Mouse (Mus musculus) heart, embryonic 15.5 days (tissue): ENCODE data around the gene Ralgapa2. TPM values are rescaled to one million over a fixed set of nuclear protein-coding genes. Genes with fewer than 3 reads are reported as not detected.

Source experiments
- ATAC-seq: fragments of 200-750 bp; cut with Nextera tagmentation; replicated peaks from 2 replicates; pipeline ENCODE4 v1.8.0; 2017; ENCODE audit warnings: low read depth, moderate TSS enrichment; ENCODE audit not compliant: insufficient number of reproducible peaks, insufficient read depth, low FRiP score
- H3K27ac ChIP-seq: fragments of 300-500 bp; sonication (generic); 2 replicates; pipeline ENCODE4 v1.5.1; 2015; ENCODE audit warnings: mild to moderate bottlenecking, inconsistent platforms
- H3K27me3 ChIP-seq: fragments of 300-500 bp; sonication (generic); 2 replicates; pipeline ENCODE4 v1.6.1; 2015; ENCODE audit warnings: inconsistent platforms
- H3K36me3 ChIP-seq: fragments of 300-500 bp; sonication (generic); 2 replicates; pipeline ENCODE4 v1.6.1; 2015; ENCODE audit warnings: mild to moderate bottlenecking, inconsistent platforms
- H3K4me1 ChIP-seq: fragments of 300-500 bp; sonication (generic); replicated peaks from 2 replicates; pipeline ENCODE4 v1.6.1; 2015; ENCODE audit warnings: inconsistent platforms
- H3K4me2 ChIP-seq: fragments of 300-500 bp; sonication (generic); 2 replicates; pipeline ENCODE4 v1.6.1; 2015; ENCODE audit warnings: inconsistent platforms, mild to moderate bottlenecking, moderate library complexity
- H3K4me3 ChIP-seq: fragments of 300-500 bp; sonication (generic); 2 replicates; pipeline ENCODE4 v1.5.1; 2015; ENCODE audit warnings: mild to moderate bottlenecking, inconsistent platforms
- H3K9ac ChIP-seq: fragments of 300-500 bp; sonication (generic); 2 replicates; pipeline ENCODE4 v1.6.1; 2015; ENCODE audit warnings: mild to moderate bottlenecking, inconsistent platforms
- H3K9me3 ChIP-seq: fragments of 300-500 bp; sonication (generic); replicated peaks from 2 replicates; pipeline ENCODE4 v1.6.1; 2016; ENCODE audit warnings: inconsistent platforms
- WGBS: fragments of 180-500 bp; shearing (Covaris S2); methylation state at CpG from one replicate; pipeline ENCODE4 v1.1.7; 2015; ENCODE audit warnings: mixed read lengths; 5-methylcytosine and 5-hydroxymethylcytosine counted together
- polyA plus RNA-seq: library from polyadenylated mRNA; unstranded; fragments of >200 nt; fragmentation: Nextera tagmentation; extraction: Ambion mirVana; gene quantifications from 2 replicates; pipeline ENCODE4 v1.2.1, GENCODE M21; 2015

Gene Ralgapa2
- polyA plus RNA-seq, 1 experiment from 2014 or later, result 9.9 TPM

DNA sequence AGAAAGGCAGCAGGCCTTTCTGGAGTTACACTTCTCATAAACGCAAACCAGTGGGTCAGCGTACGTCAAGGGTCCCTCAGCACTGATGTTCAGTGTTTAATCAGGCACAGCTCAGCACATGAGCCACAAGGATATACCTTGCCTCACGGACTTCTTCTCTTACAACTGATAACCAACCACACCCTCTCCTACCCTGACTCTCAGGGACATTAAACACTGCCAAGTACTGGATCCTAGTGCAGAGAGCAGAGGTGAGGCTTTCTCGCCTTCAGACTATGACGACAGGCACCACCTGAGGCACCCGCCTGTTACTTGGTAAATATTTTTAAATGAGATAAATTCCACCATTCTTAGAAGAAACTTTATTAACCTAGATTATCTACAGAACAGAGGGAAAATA lies 85.8 kb downstream of the Ralgapa2 start:
- no peak overlapping the region for H3K4me2 ChIP-seq
- H3K4me1 ChIP-seq, result no peaks in the 10 kb centered on the region
- no peak overlapping the region for H3K4me3 ChIP-seq
- 0 out of 2 replicates have a peak, but pooled peaks cover 6% of the 10 kb centered on the region for H3K36me3 ChIP-seq
- ATAC-seq, result no peak
- no peaks in the 10 kb centered on the region for H3K27me3 ChIP-seq
- H3K9me3 ChIP-seq, result no peaks in the 10 kb centered on the region
- no peak overlapping the region for H3K27ac ChIP-seq
- H3K9ac ChIP-seq, result no peak overlapping the region
- 83% methylated on average over 7 of the region's 7 CpGs for WGBS

DNA sequence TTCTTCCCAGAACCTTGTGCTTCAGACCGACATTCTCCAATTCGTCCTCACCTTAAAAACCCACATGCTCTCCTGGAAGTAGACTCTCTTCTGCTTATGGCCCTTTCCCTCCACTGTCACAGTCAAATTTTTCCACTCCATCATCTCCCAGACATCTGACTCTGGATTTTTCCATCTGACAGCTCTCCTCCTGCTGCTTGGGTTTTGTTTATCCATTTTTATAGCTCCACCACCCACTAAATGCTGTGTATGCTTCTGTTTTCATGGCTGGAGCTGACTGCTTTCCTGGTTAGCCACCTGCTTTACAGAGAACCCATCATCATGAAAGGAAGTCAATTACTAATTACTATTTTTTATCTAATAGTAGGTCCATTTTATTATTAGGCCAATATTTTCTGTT lies 86.9 kb downstream of the Ralgapa2 start:
- Histone ChIP-seq H3K4me3 (no peak overlapping the region), H3K27ac (no peak overlapping the region), H3K36me3 (peaks cover 6% of the 10 kb centered on the region; the same call in 1 of the 2 replicates), H3K27me3 (no peaks in the 10 kb centered on the region), H3K9ac (no peak overlapping the region), H3K4me1 (no peaks in the 10 kb centered on the region), H3K4me2 (no peak overlapping the region), H3K9me3 (no peaks in the 10 kb centered on the region)
- 73% methylated on average over 2 of the region's 2 CpGs for WGBS
- ATAC-seq, result no peak

- H3K27ac ChIP-seq, result no peak overlapping the region
- no peak for ATAC-seq
- H3K9me3 ChIP-seq, result no peaks in the 10 kb centered on the region
- no peak overlapping the region for H3K4me3 ChIP-seq
- no peak overlapping the region for H3K4me2 ChIP-seq
- H3K4me1 ChIP-seq, result no peaks in the 10 kb centered on the region
- H3K27me3 ChIP-seq, result no peaks in the 10 kb centered on the region
- H3K36me3 ChIP-seq, result no peaks in the 10 kb centered on the region; the same call in 1 of the 2 replicates
- no peak overlapping the region for H3K9ac ChIP-seq
- 73% methylated on average over 4 of the region's 4 CpGs for whole genome bisulfite sequencing
Observed at GRCm38 (mm10) chr2:146423710-146424301, 88.3 kb downstream of the Ralgapa2 start.

DNA sequence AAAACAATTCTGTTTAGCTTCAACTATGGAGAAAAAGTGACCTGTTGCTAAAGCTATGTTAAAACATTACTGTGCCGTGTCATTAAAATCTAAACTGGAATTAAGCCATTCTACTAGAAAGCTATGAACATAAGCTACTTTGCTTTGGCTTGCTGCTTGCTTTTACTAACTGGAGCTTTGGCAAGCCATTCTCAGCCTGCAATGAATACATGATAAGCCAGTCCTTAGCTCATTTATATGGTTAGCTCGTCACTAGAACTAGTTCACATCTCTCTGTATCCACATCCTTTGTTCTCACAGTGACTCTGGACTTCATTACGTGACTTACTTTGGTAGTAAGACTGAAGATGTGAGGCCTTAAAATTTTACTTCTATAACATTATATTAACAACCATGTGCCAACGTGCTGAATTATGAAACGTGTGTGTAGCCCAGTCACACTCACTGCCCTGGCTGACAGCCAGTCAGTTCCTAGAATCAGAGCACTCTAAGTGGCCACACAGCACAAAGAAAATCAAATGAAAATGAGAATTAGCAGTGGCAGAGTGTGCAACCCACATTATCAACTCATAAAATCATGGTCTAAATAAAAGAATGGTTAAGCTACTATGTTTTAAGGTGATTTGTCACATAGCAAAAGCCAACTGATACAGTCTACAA lies 89.0 kb downstream of the Ralgapa2 start:
- no peak overlapping the region for H3K4me2 ChIP-seq
- H3K9ac ChIP-seq, result no peak overlapping the region
- no peak overlapping the region for H3K4me3 ChIP-seq
- H3K27ac ChIP-seq, result no peak overlapping the region
- no peaks in the 10 kb centered on the region for H3K9me3 ChIP-seq
- WGBS, result 73% methylated on average over 5 of the region's 5 CpGs
- no peak for ATAC-seq
- H3K4me1 ChIP-seq, result no peaks in the 10 kb centered on the region
- no peaks in the 10 kb centered on the region for H3K27me3 ChIP-seq
- no peaks in the 10 kb centered on the region; the same call in 1 of the 2 replicates for H3K36me3 ChIP-seq

GRCm38 (mm10) chr2:146416283-146416682 lies 95.9 kb downstream of the Ralgapa2 start:
- Histone ChIP-seq H3K27me3 (no peaks in the 10 kb centered on the region), H3K4me1 (no peaks in the 10 kb centered on the region)

GRCm38 (mm10) chr2:146414484-146415291 lies 97.5 kb downstream of the Ralgapa2 start:
- WGBS, result 35% methylated on average over 8 of the region's 8 CpGs
- H3K36me3 ChIP-seq, result no peaks in the 10 kb centered on the region
- no peaks in the 10 kb centered on the region for H3K27me3 ChIP-seq
- H3K4me1 ChIP-seq, result no peaks in the 10 kb centered on the region
- ATAC-seq, result no peak
- no peak overlapping the region for H3K4me3 ChIP-seq
- no peak overlapping the region for H3K9ac ChIP-seq
- H3K9me3 ChIP-seq, result no peaks in the 10 kb centered on the region
- H3K4me2 ChIP-seq, result no peak overlapping the region
- H3K27ac ChIP-seq, result no peak overlapping the region

More at GRCm38 (mm10) chr2:146416283-146416682, 95.9 kb downstream of the Ralgapa2 start:
- Histone ChIP-seq H3K27ac (no peak overlapping the region), H3K9me3 (no peaks in the 10 kb centered on the region), H3K9ac (no peak overlapping the region), H3K4me3 (no peak overlapping the region), H3K4me2 (no peak overlapping the region), H3K36me3 (no peaks in the 10 kb centered on the region; the same call in 1 of the 2 replicates)
- no peak for ATAC-seq
- WGBS, result 78% methylated on average over 2 of the region's 2 CpGs

DNA sequence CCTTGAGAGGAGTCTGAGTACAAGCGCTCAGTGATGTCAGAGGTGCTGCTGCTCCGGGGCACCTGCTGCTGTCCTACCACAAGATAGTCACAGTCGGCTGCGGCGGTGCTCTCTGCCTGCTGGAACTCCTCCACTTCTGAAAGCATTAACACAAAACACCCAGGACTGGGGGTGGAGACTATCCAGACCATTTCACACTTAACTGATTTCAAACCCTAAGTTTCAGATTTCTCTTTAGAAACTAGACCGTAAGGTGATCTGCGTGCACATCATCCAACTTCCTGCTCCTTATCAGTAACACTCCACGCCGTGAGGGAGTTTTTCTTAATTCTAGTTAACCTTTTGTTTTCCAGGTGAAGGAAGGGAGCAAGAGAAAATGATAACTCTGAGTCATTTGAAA lies 99.4 kb downstream of the Ralgapa2 start:
- Histone ChIP-seq H3K9me3 (no peaks in the 10 kb centered on the region), H3K36me3 (no peaks in the 10 kb centered on the region), H3K4me2 (no peak overlapping the region), H3K27ac (no peak overlapping the region), H3K27me3 (no peaks in the 10 kb centered on the region), H3K4me1 (no peaks in the 10 kb centered on the region), H3K9ac (no peak overlapping the region), H3K4me3 (no peak overlapping the region)
- 38% methylated on average over 9 of the region's 9 CpGs for WGBS
- ATAC-seq, result no peak

- Histone ChIP-seq H3K27me3 (no peaks in the 10 kb centered on the region), H3K4me3 (no peak overlapping the region), H3K36me3 (no peaks in the 10 kb centered on the region), H3K27ac (no peak overlapping the region), H3K9ac (no peak overlapping the region), H3K4me1 (no peaks in the 10 kb centered on the region), H3K9me3 (no peaks in the 10 kb centered on the region), H3K4me2 (no peak overlapping the region)
- WGBS, result 76% methylated on average over 5 of the region's 5 CpGs
- no peak for ATAC-seq
Observed at GRCm38 (mm10) chr2:146411904-146412303, 100.2 kb downstream of the Ralgapa2 start.

- ATAC-seq, result no peak
- no peaks in the 10 kb centered on the region for H3K4me1 ChIP-seq
- no peaks in the 10 kb centered on the region for H3K27me3 ChIP-seq
- H3K27ac ChIP-seq, result no peak overlapping the region
- WGBS, result 93% methylated on average over 4 of the region's 4 CpGs
- peaks cover 7% of the 10 kb centered on the region; the same call in 1 of the 2 replicates for H3K36me3 ChIP-seq
- no peaks in the 10 kb centered on the region for H3K9me3 ChIP-seq
- no peak overlapping the region for H3K4me2 ChIP-seq
- H3K9ac ChIP-seq, result no peak overlapping the region
- H3K4me3 ChIP-seq, result no peak overlapping the region
Observed at GRCm38 (mm10) chr2:146407078-146407477, 105.1 kb downstream of the Ralgapa2 start.

DNA sequence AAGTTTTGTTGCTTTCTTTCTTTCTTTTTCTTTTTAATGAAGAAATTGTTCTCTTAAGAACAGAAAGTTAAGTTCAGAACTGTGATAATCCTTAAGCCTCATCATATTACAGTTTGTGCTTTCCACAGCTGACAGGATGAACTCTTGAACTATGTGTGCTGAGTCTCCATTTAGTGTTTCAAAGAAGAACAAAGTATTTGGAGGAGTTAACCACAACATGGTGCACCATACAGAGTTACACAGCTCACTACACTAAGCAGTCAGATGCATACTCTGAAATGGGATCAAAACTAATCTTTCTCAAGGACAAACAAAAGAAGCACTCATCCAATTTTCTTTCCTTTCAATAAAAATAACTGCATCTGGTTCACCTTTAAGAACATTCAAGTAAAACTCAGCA lies 110.6 kb downstream of the Ralgapa2 start:
- H3K9ac ChIP-seq, result no peak overlapping the region
- ATAC-seq, result no peak
- no peak overlapping the region for H3K4me2 ChIP-seq
- H3K4me1 ChIP-seq, result no peaks in the 10 kb centered on the region
- no peak overlapping the region for H3K27ac ChIP-seq
- no peaks in the 10 kb centered on the region for H3K9me3 ChIP-seq
- H3K36me3 ChIP-seq, result peaks cover 10% of the 10 kb centered on the region; the same call in 1 of the 2 replicates
- no peaks in the 10 kb centered on the region for H3K27me3 ChIP-seq
- no peak overlapping the region for H3K4me3 ChIP-seq

- ATAC-seq, result no peak
- no peaks in the 10 kb centered on the region for H3K4me1 ChIP-seq
Observed at GRCm38 (mm10) chr2:146400738-146401137, 111.4 kb downstream of the Ralgapa2 start.

More at GRCm38 (mm10) chr2:146400738-146401137, 111.4 kb downstream of the Ralgapa2 start:
- Histone ChIP-seq H3K9me3 (no peaks in the 10 kb centered on the region), H3K36me3 (peaks cover 10% of the 10 kb centered on the region; the same call in 1 of the 2 replicates), H3K27ac (no peak overlapping the region), H3K9ac (no peak overlapping the region), H3K4me2 (no peak overlapping the region), H3K4me3 (no peak overlapping the region), H3K27me3 (no peaks in the 10 kb centered on the region)
- WGBS, result 54% methylated on average over 2 of the region's 2 CpGs
